Mouse (Mus musculus) lung, adult 2 months (tissue): ENCODE results near the gene Amn1.

ENCODE experiments used
- CTCF ChIP-seq: fragments of 200-500 bp; IDR thresholded peaks from 2 replicates; pipeline ENCODE4 v1.5.1; 2011; ENCODE audit warnings: mild to moderate bottlenecking, low read length, control low read depth; ENCODE audit not compliant: insufficient read depth
- POLR2A ChIP-seq: fragments of 200-500 bp; IDR thresholded peaks from 2 replicates; pipeline ENCODE4 v1.6.1; 2011; ENCODE audit warnings: low read depth, mild to moderate bottlenecking, control low read depth, low read length, borderline replicate concordance; ENCODE audit errors: extremely low read depth

GRCm38 (mm10) chr6:149167672-149168071 is 20.8 kb downstream of the Amn1 start:
- TF ChIP-seq POLR2A (no peak), CTCF (no peak)
